9 mouse cellular contexts compared by ENCODE assay signal in genomic region chr1:182763191-182763715, GRCm38 (mm10). TPM values are rescaled to one million over a fixed set of nuclear protein-coding genes. Genes with fewer than 3 reads are reported as not detected.
DNase-seq lines count a peak whose midpoint lies in the region; ATAC-seq lines count a peak whose summit lies in the region.
"Had no signal": no experiment of that assay in that cellular context is flagged by ENCODE, and none has a peak within 500 bp of the region (broad histone marks: within the 10 kb centered on the region; RNA-seq: fewer than 3 reads in every experiment).

No protein-coding gene starts in this region.

- 0 out of 2 replicates have a peak, but pooled peaks have one; percentile 6 for ATAC-seq in heart, embryonic 14.5 days (ENCODE audit: insufficient number of reproducible peaks, insufficient read depth, low FRiP score, low read depth)
- peak; percentile 10; the same call in 1 of the 2 replicates for ATAC-seq in common myeloid progenitor, adult 5-6 weeks (replicated peaks; ENCODE audit: low read depth, poor library complexity, severe bottlenecking)
- ATAC-seq in heart, embryonic 16.5 days (replicated peaks; ENCODE audit: extremely low read depth, insufficient read depth, low FRiP score): no peak
- ATAC-seq in megakaryocyte progenitor cell, adult 5-6 weeks (replicated peaks; ENCODE audit: poor library complexity): 0 out of 2 replicates have a peak, but pooled peaks have one; percentile 3

- no peak for DNase-seq in heart, adult 18-20 months
- no peak for DNase-seq in T-cell, adult 2 months (ENCODE audit: low spot score)
- DNase-seq in ovary, postnatal 36 days (ENCODE audit: low spot score): no peak
- DNase-seq in kidney, adult 9 months: no peak

- peak overlapping the region; percentile 68 to 78 for H3K4me3 ChIP-seq in heart, embryonic 14.5 days (ENCODE audit: control insufficient read depth in 1 of 2, insufficient read depth in 1 of 2, low read depth in 1 of 2, low read length in 2 of 2)
- H3K4me3 ChIP-seq in heart, embryonic 16.5 days (ENCODE audit: low read length): peak overlapping the region; percentile 64

- 13% methylated on average over 17 of the region's 17 CpGs for WGBS in heart, embryonic 14.5 days
- WGBS in heart, embryonic 16.5 days: 15% methylated on average over 17 of the region's 17 CpGs

- H3K27me3 ChIP-seq in heart, embryonic 14.5 days (ENCODE audit: control insufficient read depth, insufficient read depth, low read length): peaks cover 20% of the 10 kb centered on the region
- peaks cover 14% of the 10 kb centered on the region for H3K27me3 ChIP-seq in heart, embryonic 16.5 days (ENCODE audit: control insufficient read depth, insufficient read depth, low read length)
- H3K27me3 ChIP-seq: Patski had no signal

- no peaks in the 10 kb centered on the region for H3K36me3 ChIP-seq in heart, embryonic 14.5 days (ENCODE audit: control insufficient read depth, insufficient read depth, low read length)
- no peaks in the 10 kb centered on the region for H3K36me3 ChIP-seq in heart, embryonic 16.5 days (ENCODE audit: control insufficient read depth, insufficient read depth)

- H3K9ac ChIP-seq in heart, embryonic 14.5 days (ENCODE audit: low read length): peak overlapping the region; percentile 72
- H3K9ac ChIP-seq in heart, embryonic 16.5 days (ENCODE audit: low read length): peak overlapping the region; percentile 62

- H3K9me3 ChIP-seq in heart, embryonic 14.5 days (ENCODE audit: control insufficient read depth, low read length): no peaks in the 10 kb centered on the region
- no peaks in the 10 kb centered on the region for H3K9me3 ChIP-seq in heart, embryonic 16.5 days (replicated peaks; ENCODE audit: control insufficient read depth, low read length)

- no peak overlapping the region for H3K27ac ChIP-seq in heart, embryonic 14.5 days (replicated peaks in 1 of 2; ENCODE audit: control insufficient read depth in 1 of 2, insufficient read depth in 1 of 2, low read depth in 2 of 2, low read length in 2 of 2)
- no peak overlapping the region for H3K27ac ChIP-seq in heart, embryonic 16.5 days (ENCODE audit: low read length)

- peaks cover 5 to 10% of the 10 kb centered on the region in 2 experiments; a peak in 2 of 4 replicates for H3K4me1 ChIP-seq in heart, embryonic 14.5 days (ENCODE audit: control insufficient read depth in 2 of 2, insufficient read depth in 2 of 2, low read length in 2 of 2)
- peaks cover 8% of the 10 kb centered on the region for H3K4me1 ChIP-seq in heart, embryonic 16.5 days (ENCODE audit: control insufficient read depth, insufficient read depth, low read length)

- peak overlapping the region; percentile 96 for H3K4me2 ChIP-seq in heart, embryonic 14.5 days (ENCODE audit: low read length)
- peak overlapping the region; percentile 81 for H3K4me2 ChIP-seq in heart, embryonic 16.5 days (ENCODE audit: low read depth, low read length)

RNA-seq across cellular contexts. Expression of gene Susd4, which starts 0.4 kb away (rescaled TPM):
- 4.1 and 5.8 TPM in 2 replicates for polyA plus RNA-seq in heart, embryonic 14.5 days (2014; fragmentation: Nextera tagmentation; extraction: Ambion mirVana)
- total RNA-seq in heart, adult 18-20 months (2021): under 1 TPM; 0.37 to 0.57 TPM
- not detected in 2 replicates for total RNA-seq in common myeloid progenitor, adult 5-6 weeks (2017)
- 5.3 and 5.6 TPM in 2 replicates for polyA plus RNA-seq in heart, embryonic 16.5 days (2015; fragmentation: Nextera tagmentation; extraction: Ambion mirVana)
- total RNA-seq in megakaryocyte progenitor cell, adult 5-6 weeks (2015): not detected in 2 replicates
- not detected in 2 replicates for total RNA-seq in megakaryocyte progenitor cell, adult 5-6 weeks (2017)

RNA-seq across cellular contexts. Expression of gene Ccdc185, which starts 14.3 kb away (rescaled TPM):
- polyA plus RNA-seq in heart, embryonic 14.5 days (2014; fragmentation: Nextera tagmentation; extraction: Ambion mirVana): not detected in 2 replicates
- not detected for total RNA-seq in heart, adult 18-20 months (2021)
- total RNA-seq in common myeloid progenitor, adult 5-6 weeks (2017): not detected in 2 replicates
- not detected in 2 replicates for polyA plus RNA-seq in heart, embryonic 16.5 days (2015; fragmentation: Nextera tagmentation; extraction: Ambion mirVana)
- not detected in 2 replicates for total RNA-seq in megakaryocyte progenitor cell, adult 5-6 weeks (2015)
- total RNA-seq in megakaryocyte progenitor cell, adult 5-6 weeks (2017): not detected in 2 replicates
- polyA plus RNA-seq: Patski had no signal
